ENCODE assay signal across 15 mouse cellular contexts in genomic region chr9:44070113-44070843, GRCm38 (mm10). TPM values are rescaled to one million over a fixed set of nuclear protein-coding genes. Genes with fewer than 3 reads are reported as not detected.
A peak's percentile ranks its signal among the peaks of the same experiment; 100 is the strongest.
DNase-seq lines count a peak whose midpoint lies in the region; ATAC-seq lines count a peak whose summit lies in the region.
"Had no signal": no experiment of that assay in that cellular context is flagged by ENCODE, and none has a peak within 500 bp of the region (broad histone marks: within the 10 kb centered on the region; RNA-seq: fewer than 3 reads in every experiment).

No protein-coding gene starts in this region.

- intact Hi-C loops in heart, postnatal 25 days (cut with DNase I): loop anchor here (5.0 kb wide), 1 partner anchor 37 kb away; the partner anchor contains the start of gene C1qtnf5

- no peak overlapping the region for H3K4me3 ChIP-seq in midbrain, embryonic 10.5 days
- H3K4me3 ChIP-seq in midbrain, embryonic 14.5 days (replicated peaks; ENCODE audit: low read depth, low read length): no peak overlapping the region
- no peak overlapping the region for H3K4me3 ChIP-seq in stomach, embryonic 16.5 days (replicated peaks; ENCODE audit: low read length)
- H3K4me3 ChIP-seq in midbrain, embryonic 16.5 days (ENCODE audit: low read depth, low read length): no peak overlapping the region
- H3K4me3 ChIP-seq: embryonic facial prominence, embryonic 12.5 days; forebrain, embryonic 13.5 days; limb, embryonic 12.5 days had no signal

- H3K9ac ChIP-seq in midbrain, embryonic 14.5 days (replicated peaks; ENCODE audit: low read length): no peak overlapping the region
- 0 out of 2 replicates have a peak overlapping the region, but pooled peaks have one; percentile 5 for H3K9ac ChIP-seq in stomach, embryonic 16.5 days (ENCODE audit: low read length)
- H3K9ac ChIP-seq in midbrain, embryonic 16.5 days (ENCODE audit: low read depth, low read length): no peak overlapping the region
- H3K9ac ChIP-seq: embryonic facial prominence, embryonic 12.5 days; forebrain, embryonic 13.5 days; limb, embryonic 12.5 days had no signal

- no peak for ATAC-seq in CD4-positive, CD25-positive, alpha-beta regulatory T cell, adult 4 months
- no peak for ATAC-seq in midbrain, embryonic 14.5 days (ENCODE audit: low FRiP score, low TSS enrichment)
- no peak for ATAC-seq in stomach, embryonic 16.5 days (ENCODE audit: insufficient read depth, low FRiP score)
- ATAC-seq in midbrain, embryonic 16.5 days: no peak
- ATAC-seq: forebrain, embryonic 13.5 days had no signal

- H3K9me3 ChIP-seq in midbrain, embryonic 10.5 days (replicated peaks): no peaks in the 10 kb centered on the region
- no peaks in the 10 kb centered on the region for H3K9me3 ChIP-seq in midbrain, embryonic 14.5 days (ENCODE audit: control insufficient read depth, low read length)
- no peaks in the 10 kb centered on the region for H3K9me3 ChIP-seq in stomach, embryonic 16.5 days (replicated peaks; ENCODE audit: control insufficient read depth, low read length)
- no peaks in the 10 kb centered on the region for H3K9me3 ChIP-seq in midbrain, embryonic 16.5 days (replicated peaks; ENCODE audit: control insufficient read depth, low read length, poor library complexity, severe bottlenecking)
- H3K9me3 ChIP-seq: embryonic facial prominence, embryonic 12.5 days; forebrain, embryonic 13.5 days; limb, embryonic 12.5 days had no signal

- no peak overlapping the region for H3K4me2 ChIP-seq in midbrain, embryonic 14.5 days (ENCODE audit: low read length)
- H3K4me2 ChIP-seq in stomach, embryonic 16.5 days (ENCODE audit: low read depth, low read length): no peak overlapping the region
- no peak overlapping the region for H3K4me2 ChIP-seq in midbrain, embryonic 16.5 days (ENCODE audit: low read length)
- H3K4me2 ChIP-seq: embryonic facial prominence, embryonic 12.5 days; forebrain, embryonic 13.5 days; limb, embryonic 12.5 days had no signal

- 78% methylated on average over 14 of the region's 14 CpGs for WGBS in midbrain, embryonic 10.5 days
- WGBS in midbrain, embryonic 14.5 days: 76% methylated on average over 14 of the region's 14 CpGs
- 59% methylated on average over 14 of the region's 14 CpGs for WGBS in stomach, embryonic 16.5 days
- 84% methylated on average over 14 of the region's 14 CpGs for WGBS in midbrain, embryonic 16.5 days

- peak; percentile 31 for DNase-seq in CD4-positive, CD25-positive, alpha-beta regulatory T cell, adult 2 months (ENCODE audit: low read depth, low spot score)
- peak; percentile 92 for DNase-seq in heart, adult 11 months
- no peak for DNase-seq in heart, postnatal 25 days (ENCODE audit: low spot score)
- no peak for DNase-seq in midbrain, embryonic 10.5 days (ENCODE audit: low spot score)
- DNase-seq in midbrain, embryonic 14.5 days: no peak
- DNase-seq: adrenal gland, postnatal 25 days; kidney, postnatal 36 days; lung, adult 18-20 months had no signal

- no peaks in the 10 kb centered on the region for H3K36me3 ChIP-seq in midbrain, embryonic 10.5 days
- H3K36me3 ChIP-seq in midbrain, embryonic 14.5 days (ENCODE audit: control insufficient read depth, insufficient read depth, low read length): no peaks in the 10 kb centered on the region
- no peaks in the 10 kb centered on the region for H3K36me3 ChIP-seq in stomach, embryonic 16.5 days (ENCODE audit: control insufficient read depth, insufficient read depth, low read length)
- no peaks in the 10 kb centered on the region for H3K36me3 ChIP-seq in midbrain, embryonic 16.5 days (ENCODE audit: control insufficient read depth, insufficient read depth, low read length)
- H3K36me3 ChIP-seq: embryonic facial prominence, embryonic 12.5 days; limb, embryonic 12.5 days had no signal

- peaks cover 84% of the 10 kb centered on the region for H3K4me1 ChIP-seq in midbrain, embryonic 10.5 days
- H3K4me1 ChIP-seq in midbrain, embryonic 14.5 days (ENCODE audit: control insufficient read depth, insufficient read depth, low read length): peaks cover 24% of the 10 kb centered on the region
- peaks cover 23% of the 10 kb centered on the region for H3K4me1 ChIP-seq in stomach, embryonic 16.5 days (ENCODE audit: control insufficient read depth, insufficient read depth, low read length)
- peaks cover 5% of the 10 kb centered on the region for H3K4me1 ChIP-seq in midbrain, embryonic 16.5 days (ENCODE audit: control insufficient read depth, insufficient read depth, low read length)

- peaks cover 46% of the 10 kb centered on the region for H3K27me3 ChIP-seq in midbrain, embryonic 10.5 days (ENCODE audit: low read depth, poor library complexity, severe bottlenecking)
- H3K27me3 ChIP-seq in midbrain, embryonic 14.5 days (ENCODE audit: control insufficient read depth, insufficient read depth, low read length): no peaks in the 10 kb centered on the region; the same call in 1 of the 2 replicates
- no peaks in the 10 kb centered on the region for H3K27me3 ChIP-seq in stomach, embryonic 16.5 days (ENCODE audit: control insufficient read depth, insufficient read depth, low read length)
- no peaks in the 10 kb centered on the region for H3K27me3 ChIP-seq in midbrain, embryonic 16.5 days (ENCODE audit: control insufficient read depth, insufficient read depth, low read depth, low read length)
- H3K27me3 ChIP-seq: embryonic facial prominence, embryonic 12.5 days had no signal

- peak overlapping the region; percentile 77 for H3K27ac ChIP-seq in midbrain, embryonic 10.5 days (replicated peaks)
- no peak overlapping the region for H3K27ac ChIP-seq in midbrain, embryonic 14.5 days (replicated peaks; ENCODE audit: low read depth, low read length)
- H3K27ac ChIP-seq in stomach, embryonic 16.5 days (ENCODE audit: low read length): no peak overlapping the region
- no peak overlapping the region for H3K27ac ChIP-seq in midbrain, embryonic 16.5 days (ENCODE audit: low read length)
- H3K27ac ChIP-seq: embryonic facial prominence, embryonic 12.5 days; forebrain, embryonic 13.5 days; limb, embryonic 12.5 days had no signal

RNA-seq across cellular contexts. Expression of gene Usp2, which starts 3.5 kb away (rescaled TPM):
- 1 to 10 TPM; 3.7 to 5.2 TPM for polyA plus RNA-seq in CD4-positive, CD25-positive, alpha-beta regulatory T cell, adult 4 months (2017; shearing (Covaris generic))
- total RNA-seq in heart, postnatal 25 days (2021): 100 to 1,000 TPM in 1 of 2 experiments, 10 to 100 TPM in 1; 77.7 to 191 TPM
- 11.3 and 16.5 TPM in 2 replicates for polyA plus RNA-seq in midbrain, embryonic 10.5 days (2016; fragmentation: Nextera tagmentation; extraction: Ambion mirVana)
- polyA plus RNA-seq in midbrain, embryonic 14.5 days (2014; fragmentation: Nextera tagmentation; extraction: Ambion mirVana): 6.6 and 9.4 TPM in 2 replicates
- polyA plus RNA-seq in stomach, embryonic 16.5 days (2015; fragmentation: Nextera tagmentation; extraction: Ambion mirVana): 16.1 and 21.5 TPM in 2 replicates
- polyA plus RNA-seq in midbrain, embryonic 16.5 days (2015; fragmentation: Nextera tagmentation; extraction: Ambion mirVana): 6.7 and 9.7 TPM in 2 replicates

RNA-seq across cellular contexts. Expression of gene Thy1, which starts 27.1 kb away (rescaled TPM):
- 100 to 1,000 TPM; 107 to 154 TPM for polyA plus RNA-seq in CD4-positive, CD25-positive, alpha-beta regulatory T cell, adult 4 months (2017; shearing (Covaris generic))
- 10 to 100 TPM; 13.9 to 22.2 TPM for total RNA-seq in heart, postnatal 25 days (2021)
- not detected in 2 replicates for polyA plus RNA-seq in midbrain, embryonic 10.5 days (2016; fragmentation: Nextera tagmentation; extraction: Ambion mirVana)
- polyA plus RNA-seq in midbrain, embryonic 14.5 days (2014; fragmentation: Nextera tagmentation; extraction: Ambion mirVana): 1.6 and 1.8 TPM in 2 replicates
- polyA plus RNA-seq in stomach, embryonic 16.5 days (2015; fragmentation: Nextera tagmentation; extraction: Ambion mirVana): 1.7 and 2.0 TPM in 2 replicates
- polyA plus RNA-seq in midbrain, embryonic 16.5 days (2015; fragmentation: Nextera tagmentation; extraction: Ambion mirVana): 2.9 and 6.4 TPM in 2 replicates
- polyA plus RNA-seq: limb, embryonic 12.5 days had no signal

RNA-seq across cellular contexts. Expression of gene Mfrp, which starts 31.3 kb away (rescaled TPM):
- polyA plus RNA-seq in CD4-positive, CD25-positive, alpha-beta regulatory T cell, adult 4 months (2017; shearing (Covaris generic)): not detected
- not detected for total RNA-seq in heart, postnatal 25 days (2021)
- 0.07 and 0.17 TPM in 2 replicates for polyA plus RNA-seq in midbrain, embryonic 10.5 days (2016; fragmentation: Nextera tagmentation; extraction: Ambion mirVana)
- 0.09 and 0.11 TPM in 2 replicates for polyA plus RNA-seq in midbrain, embryonic 14.5 days (2014; fragmentation: Nextera tagmentation; extraction: Ambion mirVana)
- 0.08 and 0.20 TPM in 2 replicates for polyA plus RNA-seq in stomach, embryonic 16.5 days (2015; fragmentation: Nextera tagmentation; extraction: Ambion mirVana)
- 0.15 and 0.16 TPM in 2 replicates for polyA plus RNA-seq in midbrain, embryonic 16.5 days (2015; fragmentation: Nextera tagmentation; extraction: Ambion mirVana)
- total RNA-seq: adrenal gland, postnatal 25 days; gastrocnemius, postnatal 4 days had no signal

RNA-seq across cellular contexts. Expression of gene C1qtnf5, which starts 36.8 kb away (rescaled TPM):
- polyA plus RNA-seq in CD4-positive, CD25-positive, alpha-beta regulatory T cell, adult 4 months (2017; shearing (Covaris generic)): not detected
- 10 to 100 TPM in 1 of 2 experiments, 1 to 10 TPM in 1; 9.7 to 10.9 TPM for total RNA-seq in heart, postnatal 25 days (2021)
- polyA plus RNA-seq in midbrain, embryonic 10.5 days (2016; fragmentation: Nextera tagmentation; extraction: Ambion mirVana): 0.29 and 0.93 TPM in 2 replicates
- polyA plus RNA-seq in midbrain, embryonic 14.5 days (2014; fragmentation: Nextera tagmentation; extraction: Ambion mirVana): 3.7 and 4.0 TPM in 2 replicates
- 2.4 and 2.5 TPM in 2 replicates for polyA plus RNA-seq in stomach, embryonic 16.5 days (2015; fragmentation: Nextera tagmentation; extraction: Ambion mirVana)
- polyA plus RNA-seq in midbrain, embryonic 16.5 days (2015; fragmentation: Nextera tagmentation; extraction: Ambion mirVana): 4.6 and 5.5 TPM in 2 replicates

RNA-seq across cellular contexts. Expression of gene Gm49380, which starts 43.0 kb away (rescaled TPM):
- polyA plus RNA-seq in CD4-positive, CD25-positive, alpha-beta regulatory T cell, adult 4 months (2017; shearing (Covaris generic)): not detected
- under 1 TPM in 1 of 2 experiments, not detected in 1; 0.11 TPM for total RNA-seq in heart, postnatal 25 days (2021)
- polyA plus RNA-seq in midbrain, embryonic 10.5 days (2016; fragmentation: Nextera tagmentation; extraction: Ambion mirVana): 0.35 and 0.63 TPM in 2 replicates
- 0.11 and 0.12 TPM in 2 replicates for polyA plus RNA-seq in midbrain, embryonic 14.5 days (2014; fragmentation: Nextera tagmentation; extraction: Ambion mirVana)
- polyA plus RNA-seq in stomach, embryonic 16.5 days (2015; fragmentation: Nextera tagmentation; extraction: Ambion mirVana): 0.19 and 0.21 TPM in 2 replicates
- polyA plus RNA-seq in midbrain, embryonic 16.5 days (2015; fragmentation: Nextera tagmentation; extraction: Ambion mirVana): 0.10 and 0.15 TPM in 2 replicates
- polyA plus RNA-seq: forebrain, embryonic 13.5 days had no signal

Comparison
In these comparisons a context has a peak if more than half of its experiments do, and no peak if none do; other contexts are left out.
1. DNase-seq: peak in CD4-positive, CD25-positive, alpha-beta regulatory T cell, adult 2 months (single experiment) and heart, adult 11 months (single experiment); none in heart, postnatal 25 days (single experiment), midbrain, embryonic 10.5 days (single experiment) and midbrain, embryonic 14.5 days (single experiment).
2. RNA of gene Thy1, which starts 27.1 kb away (polyA plus RNA-seq): 107 to 154 TPM in CD4-positive, CD25-positive, alpha-beta regulatory T cell, adult 4 months; 2.9 to 6.4 TPM in midbrain, embryonic 16.5 days, 1.7 to 2.0 TPM in stomach, embryonic 16.5 days, 1.6 to 1.8 TPM in midbrain, embryonic 14.5 days and not detected in midbrain, embryonic 10.5 days; every median in the first group is over 10 times any median in the second.